Mouse (Mus musculus): ENCODE measurements at regions not wholly inside any gene's neighbourhood (a gene's known extent, or its start where the extent isn't known, plus 50 kb on each side); places are given as distances from the start of the nearest gene placed in this dataset.
A peak's percentile ranks its signal among the peaks of the same experiment; 100 is the strongest.

DNA sequence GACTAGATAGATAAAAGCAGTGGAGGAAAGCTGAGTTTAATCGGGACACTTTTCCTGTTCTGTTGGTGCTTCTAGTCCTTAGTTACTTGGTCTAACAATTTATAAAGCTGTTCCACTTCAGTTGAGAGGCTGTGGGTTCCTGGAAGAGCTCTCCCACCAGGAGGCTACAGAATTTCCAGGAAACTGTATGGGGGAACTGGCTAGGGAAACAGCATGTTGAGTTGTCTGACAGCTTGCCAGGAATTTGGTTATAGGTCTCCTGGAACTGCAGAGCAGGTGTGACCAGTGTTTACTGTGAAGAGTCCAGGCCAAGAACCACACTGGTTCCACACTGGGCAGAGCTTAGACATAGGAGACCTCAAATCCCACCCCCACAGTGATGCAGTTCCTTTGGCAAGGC lies 65.0 kb upstream of the Pik3cg start:
- no peak for DNase-seq (ENCODE audit: low spot score)

DNA sequence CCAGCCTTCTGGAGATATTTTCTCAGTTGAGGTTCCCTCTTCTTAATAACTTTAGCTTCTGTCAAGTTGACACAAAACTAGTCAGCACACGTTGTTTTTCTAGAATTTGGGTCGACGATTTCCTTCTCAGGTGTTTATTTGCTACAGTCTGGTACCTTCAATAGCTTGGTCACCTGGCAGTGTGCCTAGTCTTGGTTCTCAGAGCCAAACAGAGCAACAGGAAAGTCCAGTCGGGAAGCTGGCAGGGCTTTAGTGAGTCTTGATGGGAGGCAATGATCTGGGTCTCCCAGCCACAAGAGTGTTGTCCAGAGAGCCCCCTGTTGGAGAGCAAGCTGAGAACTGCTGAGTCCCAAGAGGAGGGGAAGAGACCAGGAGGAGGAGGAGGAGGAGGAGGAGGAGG lies 71.4 kb upstream of the Pik3cg start:
- no peak for DNase-seq (ENCODE audit: low spot score)

DNA sequence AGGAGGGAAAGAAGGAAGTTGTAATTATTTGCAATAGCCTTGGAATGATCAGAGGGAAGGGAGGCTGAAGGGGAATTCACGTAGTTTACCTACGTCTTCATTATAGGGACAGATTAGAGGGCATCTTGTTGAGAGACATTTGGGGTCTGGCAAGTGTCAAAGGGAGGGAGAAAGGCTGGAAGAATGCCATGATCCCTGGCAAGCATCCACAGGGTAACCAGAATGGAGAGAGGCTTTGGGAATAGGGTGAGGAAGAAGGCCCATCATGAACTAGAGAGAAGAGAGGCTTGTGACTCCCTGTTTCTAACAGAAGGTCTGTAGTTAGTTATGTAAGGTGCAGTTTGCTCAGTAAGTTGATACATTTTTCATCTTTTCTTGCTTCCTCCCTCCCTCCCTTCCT lies 71.8 kb upstream of the Pik3cg start:
- no peak for DNase-seq (ENCODE audit: low spot score)

DNA sequence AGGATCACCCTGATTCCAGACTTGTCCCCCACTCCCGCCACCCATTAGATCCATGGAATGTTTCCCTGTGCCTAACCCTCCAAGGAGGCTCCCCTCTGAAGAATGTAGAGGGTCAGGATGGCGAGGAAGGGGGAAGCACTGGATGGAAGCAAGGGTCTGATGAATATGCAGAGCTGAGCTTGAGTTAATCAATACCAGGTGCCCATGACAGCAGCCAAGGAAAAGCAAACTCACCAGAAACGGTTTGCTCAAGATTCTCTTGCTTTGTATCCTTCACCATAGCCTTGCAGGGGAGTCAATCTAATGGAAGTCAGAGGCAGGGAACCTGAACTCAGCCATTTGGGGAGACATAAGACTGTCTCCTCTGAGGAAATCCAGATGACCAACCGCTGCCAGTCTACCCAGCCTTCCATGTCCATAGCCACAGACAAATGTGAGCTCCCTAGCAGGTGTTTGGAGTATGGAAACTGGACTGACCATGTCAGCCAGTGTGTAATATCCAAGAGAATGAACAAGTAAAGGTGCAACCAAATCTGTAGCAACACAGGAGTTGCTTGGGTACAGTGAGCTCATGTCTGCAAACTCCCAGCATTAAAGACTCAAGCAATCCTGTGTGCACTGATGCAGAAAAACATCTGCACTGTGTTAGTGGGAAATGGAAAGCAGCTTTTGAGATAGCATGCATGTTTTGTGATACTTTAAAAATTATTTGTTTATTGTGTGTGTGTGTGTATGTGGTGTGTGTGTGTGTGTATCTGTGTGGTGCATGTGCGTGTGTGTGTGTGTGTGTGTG lies 74.1 kb upstream of the Pik3cg start:
- no peak for DNase-seq (ENCODE audit: low spot score)

DNA sequence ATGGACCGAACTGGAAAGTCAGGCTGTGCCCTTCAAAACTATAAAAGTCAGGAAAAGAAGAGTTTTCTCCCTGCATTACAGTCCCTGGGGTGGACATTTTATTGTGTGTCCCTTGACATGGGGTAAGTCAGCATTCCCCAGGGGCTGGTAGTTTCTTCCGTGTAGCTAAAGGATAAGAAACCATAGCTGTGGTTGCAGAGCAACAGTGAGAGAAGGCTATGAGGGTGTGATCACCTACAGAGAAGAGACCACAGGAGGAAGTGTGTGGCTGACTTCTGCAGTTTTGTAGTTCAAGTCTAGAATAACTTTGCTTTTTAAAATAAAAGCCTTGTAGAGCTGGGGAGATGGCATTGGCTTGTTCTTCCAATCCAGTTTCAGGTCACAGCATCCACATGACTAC lies 76.6 kb upstream of the Pik3cg start:
- no peak for DNase-seq (ENCODE audit: low spot score)

DNA sequence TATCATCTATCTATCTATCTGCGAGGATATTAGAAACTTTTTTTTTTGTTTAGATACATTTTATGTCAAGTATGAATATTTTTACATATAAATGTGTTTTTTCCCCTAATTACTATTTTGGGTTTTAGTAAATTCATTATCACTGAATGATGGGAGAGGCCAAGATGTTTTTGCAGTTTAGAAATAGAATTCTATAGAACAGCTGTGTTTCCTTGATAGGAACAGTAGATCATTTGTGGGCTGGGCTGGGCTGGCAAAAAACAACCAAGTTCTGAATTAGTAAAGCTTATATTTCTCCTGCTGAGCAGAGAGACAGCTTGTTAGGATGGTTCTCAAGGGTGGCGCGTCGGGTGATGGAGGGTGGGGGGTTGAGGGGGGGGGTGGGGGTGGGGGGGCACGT lies 78.2 kb upstream of the Pik3cg start:
- DNase-seq (ENCODE audit: low spot score) = no peak

DNA sequence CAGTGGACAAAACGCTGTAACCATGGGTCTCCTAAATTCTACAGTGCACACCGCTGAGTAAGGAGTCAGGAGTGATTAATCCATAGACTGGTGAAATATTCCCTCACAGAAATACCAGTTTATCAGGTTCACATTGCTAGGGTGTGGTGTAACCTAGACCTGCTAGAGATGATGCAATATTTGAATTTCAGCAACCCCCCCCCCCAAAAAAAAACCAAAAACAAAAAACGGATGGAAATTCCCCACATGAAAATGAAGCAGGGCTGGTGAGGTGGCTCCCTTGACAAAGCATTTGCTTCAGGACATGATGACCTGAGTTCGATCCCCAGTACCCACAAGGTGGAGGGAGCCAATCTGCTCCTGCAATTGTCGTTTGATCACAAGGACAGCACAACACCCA lies 82.7 kb upstream of the Pik3cg start:
- no peak for DNase-seq (ENCODE audit: low spot score)

DNA sequence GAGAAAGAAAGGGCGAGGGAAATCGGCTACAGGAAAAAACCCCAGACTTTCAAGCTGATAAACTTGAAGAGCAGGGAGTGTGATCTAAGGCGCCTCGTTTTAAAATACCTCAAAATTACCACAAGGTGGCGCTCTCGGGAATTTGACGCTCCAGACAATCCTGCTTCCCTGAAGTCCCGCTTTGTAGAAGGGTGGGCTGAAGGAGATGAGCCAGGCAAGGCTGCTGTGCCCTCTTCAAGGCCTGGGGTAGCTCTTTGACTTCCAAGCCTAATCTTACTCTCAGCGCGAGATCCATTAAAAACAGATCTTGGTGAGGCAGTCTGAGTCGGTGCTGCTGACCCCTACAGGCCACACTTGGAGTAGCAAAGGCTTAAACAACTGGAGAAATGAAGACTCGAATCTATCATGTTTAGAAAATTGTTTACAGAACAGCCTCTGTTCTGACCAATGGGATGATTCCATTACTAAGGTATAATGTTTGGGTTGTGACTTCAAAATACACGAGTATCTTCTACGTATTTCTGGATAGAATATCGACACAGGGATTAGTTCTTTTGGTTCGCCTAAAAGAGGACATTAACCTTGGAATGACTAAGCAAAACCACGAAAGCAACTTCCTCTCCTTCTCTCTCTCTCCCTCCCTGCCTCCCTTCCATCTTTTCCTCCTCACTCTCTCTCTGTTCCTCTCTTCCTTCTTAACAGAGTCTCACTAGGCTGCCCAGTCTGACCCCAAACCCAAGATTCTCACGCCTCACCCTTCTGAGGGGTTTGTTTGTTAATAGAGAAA lies 83.7 kb upstream of the Pik3cg start:
- DNase-seq (ENCODE audit: low spot score) = peak; percentile 59

DNA sequence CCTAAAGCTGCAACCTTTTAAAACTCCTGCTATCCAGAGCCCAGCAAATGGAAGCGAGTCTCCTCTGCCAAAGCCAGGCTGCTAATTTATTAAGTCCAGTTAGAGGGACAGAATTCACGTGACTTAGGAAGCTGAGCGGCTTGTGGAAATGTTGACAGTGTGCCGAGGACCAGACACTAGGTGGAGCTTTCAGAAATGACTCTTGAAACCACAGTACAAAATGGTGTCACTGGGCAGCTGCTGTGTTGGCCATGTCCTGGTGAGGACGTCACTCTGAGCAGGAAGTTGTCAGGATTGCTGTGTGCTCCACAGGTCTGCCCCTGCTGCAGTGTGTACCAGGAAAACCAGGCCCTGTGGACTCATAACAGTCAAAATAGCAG lies 84.3 kb upstream of the Pik3cg start:
- peak; percentile 19 for DNase-seq (ENCODE audit: low spot score)

DNA sequence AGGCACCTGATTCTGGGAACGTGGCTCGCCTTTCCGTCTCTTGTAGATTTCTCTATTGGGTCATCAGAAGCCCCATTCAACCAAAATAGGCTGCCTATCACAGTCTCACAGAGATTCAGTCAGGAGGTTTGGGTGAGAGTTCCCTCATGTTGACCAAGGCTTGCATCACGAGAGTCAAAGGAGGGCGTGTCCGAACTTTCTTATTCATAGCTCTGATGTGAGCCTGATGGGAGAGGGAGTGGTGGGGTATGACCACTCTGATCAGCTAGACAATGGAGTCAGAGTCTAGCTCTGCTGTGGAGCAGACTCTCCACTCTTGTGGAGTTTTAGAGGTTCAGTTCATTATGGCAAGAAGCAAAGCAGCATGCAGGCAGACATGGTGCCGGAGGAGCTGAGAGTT lies 81.1 kb upstream of the Ccdc71l start:
- no peak for DNase-seq (ENCODE audit: low spot score)

DNA sequence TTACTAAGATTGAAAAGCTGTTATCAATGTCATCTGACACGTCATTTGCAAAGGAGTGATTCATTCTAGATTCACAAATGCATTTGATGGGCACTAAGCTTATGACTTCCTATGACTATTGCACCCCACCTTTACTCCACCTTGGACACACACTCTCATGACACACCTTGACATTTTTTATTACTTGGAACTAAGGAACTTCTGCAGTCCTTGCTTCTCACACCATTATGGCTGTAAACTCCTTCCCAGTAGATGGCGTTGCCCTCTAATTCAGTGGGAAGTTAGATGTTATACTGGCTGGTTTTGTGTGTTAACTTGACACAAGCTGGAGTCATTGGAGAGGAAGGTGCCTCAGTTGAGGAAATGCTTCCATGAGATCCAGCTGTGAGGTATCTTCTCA lies 78.8 kb upstream of the Ccdc71l start:
- no peak for DNase-seq (ENCODE audit: low spot score)

DNA sequence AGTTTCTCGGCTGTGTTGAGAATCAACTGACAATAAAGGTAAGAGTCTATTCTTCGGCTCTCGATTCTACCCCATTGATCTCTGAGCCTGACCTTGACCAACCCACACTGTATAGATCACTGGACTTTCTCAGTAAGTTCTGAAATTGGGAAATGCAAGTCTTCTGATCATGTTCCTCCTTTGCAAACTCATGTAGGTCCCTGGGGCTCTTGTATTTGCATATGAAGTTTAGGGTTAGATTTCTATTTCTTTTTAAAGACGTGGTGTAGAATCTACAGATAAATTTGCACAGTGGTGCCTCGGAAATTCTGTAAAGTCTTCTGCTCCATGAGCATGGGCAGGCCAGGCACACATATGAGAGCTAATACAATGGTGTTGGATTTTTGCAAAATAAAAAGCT lies 72.8 kb upstream of the Ccdc71l start:
- DNase-seq (ENCODE audit: low spot score) = no peak

DNA sequence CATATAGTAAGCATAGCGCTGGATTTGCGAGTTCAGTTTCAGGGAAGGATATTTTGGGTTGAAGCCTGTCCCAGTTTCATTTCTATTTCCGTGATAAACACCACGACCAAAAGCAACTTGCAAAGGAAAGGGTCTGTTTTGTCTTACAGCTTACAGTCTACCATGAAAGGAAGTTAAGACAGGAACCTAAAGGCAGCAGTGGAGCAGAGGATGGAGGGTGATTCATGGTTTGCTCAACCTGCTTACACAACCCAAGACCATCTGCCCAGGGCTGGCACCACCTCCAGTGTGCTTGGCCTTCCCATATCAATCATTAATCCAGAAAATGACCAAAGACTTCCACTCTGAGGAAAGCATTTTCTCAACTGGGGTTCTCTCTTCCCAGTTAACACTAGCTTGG lies 72.2 kb upstream of the Ccdc71l start:
- no peak for DNase-seq (ENCODE audit: low spot score)

DNA sequence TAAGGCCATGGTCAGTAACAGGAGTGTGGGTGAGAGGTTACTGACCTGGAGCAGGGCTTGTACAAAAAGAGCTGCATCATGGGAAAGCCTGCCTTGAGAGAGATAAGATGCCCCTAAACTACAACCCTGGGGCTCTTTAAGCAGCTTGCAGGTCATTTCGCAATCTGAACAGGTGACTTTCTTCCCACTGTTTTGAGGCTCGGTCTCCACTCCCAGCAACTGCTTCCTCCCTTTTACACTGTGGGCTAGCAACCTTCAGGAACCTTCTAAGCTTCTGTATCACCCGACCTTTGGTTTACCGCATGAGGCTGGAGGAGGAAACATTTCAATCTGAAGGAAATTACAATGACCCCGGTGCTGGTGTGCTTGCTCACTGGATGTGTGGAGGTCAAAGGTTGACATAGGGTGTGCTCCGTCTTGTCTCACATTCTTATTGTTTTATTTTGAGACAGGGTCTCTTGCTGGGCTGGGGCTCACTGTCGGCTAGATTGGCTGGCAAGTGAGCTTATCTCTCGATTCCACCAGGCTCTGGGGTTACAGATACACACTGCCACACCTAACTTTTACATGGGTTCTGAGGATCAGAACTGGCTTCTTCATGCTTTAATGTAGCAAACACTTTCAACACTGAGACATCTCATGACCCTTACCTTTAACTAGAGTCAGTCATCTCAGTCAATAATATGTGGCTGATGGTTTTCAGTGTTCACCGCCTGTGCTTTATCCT lies 71.1 kb upstream of the Ccdc71l start:
- no peak for DNase-seq (ENCODE audit: low spot score)

DNA sequence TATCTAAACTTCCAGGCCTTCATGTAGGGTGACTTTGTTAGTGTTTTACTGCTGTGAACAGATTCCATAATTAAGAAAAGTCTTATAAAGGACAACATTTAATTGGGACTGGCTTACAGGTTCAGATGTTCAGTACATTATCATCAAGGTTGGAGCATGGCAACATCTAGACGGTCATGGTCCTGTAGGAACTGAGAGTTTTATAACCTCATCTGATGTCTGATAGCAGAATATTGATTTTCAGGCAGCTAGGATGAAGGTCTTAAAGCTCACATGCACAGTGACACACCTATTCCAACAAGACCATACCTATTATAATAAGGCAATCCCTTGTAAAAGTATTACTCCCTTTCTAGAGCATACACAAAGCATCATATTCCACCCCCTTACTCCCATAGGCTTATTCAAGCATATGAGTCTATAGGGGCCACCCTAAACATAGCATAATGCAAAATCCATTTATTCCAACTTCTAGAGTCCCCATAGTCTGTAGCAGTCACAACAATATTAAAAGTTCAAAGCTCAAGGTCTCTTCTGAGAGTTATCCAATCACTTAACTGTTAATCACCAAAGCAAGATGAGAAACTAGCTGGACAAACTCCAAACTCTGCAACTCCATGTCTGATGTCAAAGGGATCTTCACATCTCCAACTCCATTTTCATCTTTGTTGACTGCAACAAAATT lies 63.3 kb upstream of the Ccdc71l start:
- no peak for DNase-seq (ENCODE audit: low spot score)
